Mouse (Mus musculus) megakaryocyte, adult 5-6 weeks (primary cell): ENCODE measurements around the gene Dda1. TPM values are rescaled to one million over a fixed set of nuclear protein-coding genes. Genes with fewer than 3 reads are reported as not detected.

Experiments used
- total RNA-seq, 2 experiments: library from RNA; stranded (forward) in 1 of 2; stranded (reverse) in 1 of 2; fragments of 153-499, 151-499 nt in 1 of 2; fragments of 221-1000, 200-1000 nt in 1 of 2; gene quantifications; 2 replicates each; pipeline versions ENCODE4 v1.2.3 to v1.2.4; 2015 to 2017

Gene Dda1
- total RNA-seq, 2 experiments from 2014 or later, result 14.2 to 39.1 TPM

Other genes with a start within 250 kb of the Dda1 start
- gene Myo9b, start 196.5 kb upstream of the Dda1 start, total RNA-seq (2015), result 57.1 and 60.8 TPM in 2 replicates
- gene Myo9b, start 196.5 kb upstream of the Dda1 start, total RNA-seq (2017), result 61.7 and 71.4 TPM in 2 replicates
- 39.5 and 46.9 TPM in 2 replicates for gene Haus8, start 196.3 kb upstream of the Dda1 start, total RNA-seq (2015)
- gene Haus8, start 196.3 kb upstream of the Dda1 start, total RNA-seq (2017), result 74.0 and 91.2 TPM in 2 replicates
- gene Use1, start 102.4 kb upstream of the Dda1 start, total RNA-seq (2015), result 124 and 135 TPM in 2 replicates
- 167 and 180 TPM in 2 replicates for gene Use1, start 102.4 kb upstream of the Dda1 start, total RNA-seq (2017)
- gene Ocel1, start 97.9 kb upstream of the Dda1 start, total RNA-seq (2015), result 8.7 and 8.9 TPM in 2 replicates
- 16.2 and 18.5 TPM in 2 replicates for gene Ocel1, start 97.9 kb upstream of the Dda1 start, total RNA-seq (2017)
- 8.2 and 13.8 TPM in 2 replicates for gene Nr2f6, start 87.2 kb upstream of the Dda1 start, total RNA-seq (2015)
- 6.9 and 9.1 TPM in 2 replicates for gene Nr2f6, start 87.2 kb upstream of the Dda1 start, total RNA-seq (2017)
- gene Ushbp1, start 73.4 kb upstream of the Dda1 start, total RNA-seq (2015), result not detected in 2 replicates
- gene Ushbp1, start 73.4 kb upstream of the Dda1 start, total RNA-seq (2017), result not detected in 2 replicates
- gene Babam1, start 72.3 kb upstream of the Dda1 start, total RNA-seq (2015), result 62.0 and 66.6 TPM in 2 replicates
- gene Babam1, start 72.3 kb upstream of the Dda1 start, total RNA-seq (2017), result 108 and 110 TPM in 2 replicates
- 14.4 TPM in 2 replicates for gene Ankle1, start 63.2 kb upstream of the Dda1 start, total RNA-seq (2015)
- 13.5 and 16.1 TPM in 2 replicates for gene Ankle1, start 63.2 kb upstream of the Dda1 start, total RNA-seq (2017)
- 2.4 and 3.1 TPM in 2 replicates for gene Abhd8, start 5.5 kb upstream of the Dda1 start, total RNA-seq (2015)
- 5.8 and 7.4 TPM in 2 replicates for gene Abhd8, start 5.5 kb upstream of the Dda1 start, total RNA-seq (2017)
- gene Mrpl34, start 4.2 kb upstream of the Dda1 start, total RNA-seq (2015), result 31.6 and 40.1 TPM in 2 replicates
- 33.5 and 36.1 TPM in 2 replicates for gene Mrpl34, start 4.2 kb upstream of the Dda1 start, total RNA-seq (2017)
- 0.47 and 1.5 TPM in 2 replicates for gene Ano8, start 16.8 kb downstream of the Dda1 start, total RNA-seq (2015)
- gene Ano8, start 16.8 kb downstream of the Dda1 start, total RNA-seq (2017), result 3.0 and 4.2 TPM in 2 replicates
- 3.4 and 3.7 TPM in 2 replicates for gene Gtpbp3, start 18.9 kb downstream of the Dda1 start, total RNA-seq (2015)
- gene Gtpbp3, start 18.9 kb downstream of the Dda1 start, total RNA-seq (2017), result 12.1 and 14.2 TPM in 2 replicates
- 0.11 and 0.25 TPM in 2 replicates for gene Plvap, start 42.6 kb downstream of the Dda1 start, total RNA-seq (2015)
- gene Plvap, start 42.6 kb downstream of the Dda1 start, total RNA-seq (2017), result 0.22 and 0.28 TPM in 2 replicates
- not detected in 2 replicates for gene Ccdc194, start 56.5 kb downstream of the Dda1 start, total RNA-seq (2015)
- not detected in 2 replicates for gene Ccdc194, start 56.5 kb downstream of the Dda1 start, total RNA-seq (2017)
- gene Bst2, start 68.3 kb downstream of the Dda1 start, total RNA-seq (2015), result 19.6 and 23.1 TPM in 2 replicates
- gene Bst2, start 68.3 kb downstream of the Dda1 start, total RNA-seq (2017), result 91.4 and 111 TPM in 2 replicates
- 47.1 and 48.5 TPM in 2 replicates for gene Mvb12a, start 73.7 kb downstream of the Dda1 start, total RNA-seq (2015)
- gene Mvb12a, start 73.7 kb downstream of the Dda1 start, total RNA-seq (2017), result 42.8 and 68.8 TPM in 2 replicates
- 1.7 and 1.8 TPM in 2 replicates for gene Tmem221, start 89.7 kb downstream of the Dda1 start, total RNA-seq (2015)
- gene Tmem221, start 89.7 kb downstream of the Dda1 start, total RNA-seq (2017), result 0.57 and 0.99 TPM in 2 replicates
- not detected in 2 replicates for gene Nxnl1, start 97.4 kb downstream of the Dda1 start, total RNA-seq (2015)
- gene Nxnl1, start 97.4 kb downstream of the Dda1 start, total RNA-seq (2017), result 0.11 TPM in 1 of 2 replicates, not detected in the other
- 1.5 and 2.0 TPM in 2 replicates for gene Slc27a1, start 99.7 kb downstream of the Dda1 start, total RNA-seq (2015)
- 2.8 and 3.9 TPM in 2 replicates for gene Slc27a1, start 99.7 kb downstream of the Dda1 start, total RNA-seq (2017)
- 65.1 and 73.6 TPM in 2 replicates for gene Pgls, start 123.0 kb downstream of the Dda1 start, total RNA-seq (2015)
- gene Pgls, start 123.0 kb downstream of the Dda1 start, total RNA-seq (2017), result 50.5 and 78.3 TPM in 2 replicates
- 4.6 and 4.8 TPM in 2 replicates for gene Fam129c, start 128.4 kb downstream of the Dda1 start, total RNA-seq (2015)
- 3.6 and 8.6 TPM in 2 replicates for gene Fam129c, start 128.4 kb downstream of the Dda1 start, total RNA-seq (2017)
- 46.8 and 51.2 TPM in 2 replicates for gene Colgalt1, start 141.8 kb downstream of the Dda1 start, total RNA-seq (2015)
- 54.8 and 56.8 TPM in 2 replicates for gene Colgalt1, start 141.8 kb downstream of the Dda1 start, total RNA-seq (2017)
- gene Unc13a, start 202.6 kb downstream of the Dda1 start, total RNA-seq (2015), result 0.11 TPM in 1 of 2 replicates, not detected in the other
- 1.1 TPM in 1 of 2 replicates, not detected in the other for gene Unc13a, start 202.6 kb downstream of the Dda1 start, total RNA-seq (2017)
- 4.8 and 5.0 TPM in 2 replicates for gene Jak3, start 207.1 kb downstream of the Dda1 start, total RNA-seq (2015)
- 2.6 and 5.2 TPM in 2 replicates for gene Jak3, start 207.1 kb downstream of the Dda1 start, total RNA-seq (2017)
- 2.9 and 4.2 TPM in 2 replicates for gene Insl3, start 220.0 kb downstream of the Dda1 start, total RNA-seq (2015)
- gene Insl3, start 220.0 kb downstream of the Dda1 start, total RNA-seq (2017), result 1.1 and 2.4 TPM in 2 replicates
- gene B3gnt3, start 232.6 kb downstream of the Dda1 start, total RNA-seq (2015), result 0.36 and 0.89 TPM in 2 replicates
- 0.18 TPM in 1 of 2 replicates, not detected in the other for gene B3gnt3, start 232.6 kb downstream of the Dda1 start, total RNA-seq (2017)